Mouse (Mus musculus): Measurements from ENCODE around the gene Cdcp2. TPM values are rescaled to one million over a fixed set of nuclear protein-coding genes. Genes with fewer than 3 reads are reported as not detected.

The Cdcp2 gene
- total and polyA plus RNA-seq, 3 experiments = 6.9 to 16.9 (median 13.4) TPM

- H3K4me2 ChIP-seq (ENCODE audit: insufficient read depth, low read depth, poor library complexity, severe bottlenecking) = no peak overlapping the region
- no peak overlapping the region for H3K4me3 ChIP-seq (replicated peaks in 1 of 3; ENCODE audit: low read depth in 2 of 3, low read length in 2 of 3, poor library complexity in 1 of 3)
- H3K27me3 ChIP-seq (replicated peaks) = no peaks in the 10 kb centered on the region
- no peaks in the 10 kb centered on the region for H3K9me3 ChIP-seq (replicated peaks; ENCODE audit: low read length)
- in situ Hi-C loops (cut with MboI; ENCODE audit: low pct_ligation_motif_present, low pct_unique_long_range_greater_than_20kb, low sequenced_read_pairs) (no loop called here), dilution Hi-C loops (cut with MboI; ENCODE audit: extremely low pct_ligation_motif_present, extremely low pct_unique_long_range_greater_than_20kb, low sequenced_read_pairs) (no loop called here)
- no peak overlapping the region for H3K27ac ChIP-seq (ENCODE audit: insufficient read depth, low read depth)
- H3K79me2 ChIP-seq (replicated peaks; ENCODE audit: control insufficient read depth, extremely low read depth, insufficient read depth, poor library complexity, severe bottlenecking) = no peaks in the 10 kb centered on the region
- no peak for DNase-seq (ENCODE audit: extremely low read depth)
- no peak overlapping the region for H3K9ac ChIP-seq (ENCODE audit: insufficient read depth, low read depth)
- H3K4me1 ChIP-seq (ENCODE audit: control insufficient read depth in 1 of 2, insufficient read depth in 2 of 2) = peaks cover 0 to 11% of the 10 kb centered on the region in 2 experiments; a peak in 1 of 4 replicates
- TF ChIP-seq RCOR1 (conservative IDR thresholded peaks at IDR 0.05; ENCODE audit: low read depth, low read length) (no peak), SMC3 (IDR thresholded peaks at IDR 0.05; ENCODE audit: low read depth, low read length) (no peak), KAT2A (IDR thresholded peaks at IDR 0.05; ENCODE audit: insufficient replicate concordance, low read length) (no peak), PAX5 (IDR thresholded peaks at IDR 0.05; ENCODE audit: low read length) (no peak), CTCF (conservative IDR thresholded peaks at IDR 0.05 in 1 of 2, IDR thresholded peaks at IDR 0.05 in 1 of 2; ENCODE audit: low read depth in 2 of 2, low read length in 2 of 2) (no peak), TBP (conservative IDR thresholded peaks at IDR 0.05; ENCODE audit: low read depth, low read length) (no peak), MAZ (IDR thresholded peaks at IDR 0.05; ENCODE audit: low read depth, low read length) (no peak), HCFC1 (IDR thresholded peaks at IDR 0.05; ENCODE audit: low read depth, low read length) (no peak), UBTF (IDR thresholded peaks at IDR 0.05; ENCODE audit: low read depth, low read length) (no peak), SIN3A (IDR thresholded peaks at IDR 0.05; ENCODE audit: low read length) (no peak)
- H3K36me3 ChIP-seq (replicated peaks in 1 of 2; ENCODE audit: control insufficient read depth in 1 of 2, insufficient read depth in 1 of 2, low read length in 1 of 2) = peaks cover 7 to 64% of the 10 kb centered on the region in 2 experiments
Observed at GRCm38 (mm10) chr4:107082185-107082584, 14.5 kb upstream of the Cdcp2 start.

- peaks cover 0 to 14% of the 10 kb centered on the region in 2 experiments; a peak in 1 of 4 replicates for H3K4me1 ChIP-seq (ENCODE audit: control insufficient read depth in 1 of 2, insufficient read depth in 2 of 2)
- no peak overlapping the region for H3K27ac ChIP-seq (ENCODE audit: insufficient read depth, low read depth)
- H3K4me2 ChIP-seq (ENCODE audit: insufficient read depth, low read depth, poor library complexity, severe bottlenecking) = no peak overlapping the region
- peaks cover 7 to 55% of the 10 kb centered on the region in 2 experiments for H3K36me3 ChIP-seq (replicated peaks in 1 of 2; ENCODE audit: control insufficient read depth in 1 of 2, insufficient read depth in 1 of 2, low read length in 1 of 2)
- no peak overlapping the region for H3K9ac ChIP-seq (ENCODE audit: insufficient read depth, low read depth)
- H3K27me3 ChIP-seq (replicated peaks) = no peaks in the 10 kb centered on the region
- no peaks in the 10 kb centered on the region for H3K9me3 ChIP-seq (replicated peaks; ENCODE audit: low read length)
- in situ Hi-C loops (cut with MboI; ENCODE audit: low pct_ligation_motif_present, low pct_unique_long_range_greater_than_20kb, low sequenced_read_pairs) (no loop called here), dilution Hi-C loops (cut with MboI; ENCODE audit: extremely low pct_ligation_motif_present, extremely low pct_unique_long_range_greater_than_20kb, low sequenced_read_pairs) (no loop called here)
- DNase-seq (ENCODE audit: extremely low read depth) = no peak
- H3K79me2 ChIP-seq (replicated peaks; ENCODE audit: control insufficient read depth, extremely low read depth, insufficient read depth, poor library complexity, severe bottlenecking) = no peaks in the 10 kb centered on the region
- no peak for TF ChIP-seq ELF1 (IDR thresholded peaks at IDR 0.05; ENCODE audit: low read depth, low read length)
- no peak for TF ChIP-seq MAZ (IDR thresholded peaks at IDR 0.05; ENCODE audit: low read depth, low read length)
- TF ChIP-seq JUND (conservative IDR thresholded peaks at IDR 0.05; ENCODE audit: low read depth, low read length) = no peak
- no peak for TF ChIP-seq ZMIZ1 (IDR thresholded peaks at IDR 0.05; ENCODE audit: low read depth, low read length)
- no peak for TF ChIP-seq RAD21 (IDR thresholded peaks at IDR 0.05; ENCODE audit: low read depth, low read length)
- no peak for TF ChIP-seq MEF2A (IDR thresholded peaks at IDR 0.05; ENCODE audit: borderline replicate concordance, low read depth, low read length)
- no peak for TF ChIP-seq ZC3H11A (IDR thresholded peaks at IDR 0.05; ENCODE audit: low read depth, low read length)
- no peak for TF ChIP-seq TBP (conservative IDR thresholded peaks at IDR 0.05; ENCODE audit: low read depth, low read length)
- no peak for TF ChIP-seq MXI1 (IDR thresholded peaks at IDR 0.05; ENCODE audit: low read depth, low read length)
- H3K4me3 ChIP-seq (replicated peaks in 1 of 3; ENCODE audit: low read depth in 2 of 3, low read length in 2 of 3, poor library complexity in 1 of 3) = no peak overlapping the region
Observed at GRCm38 (mm10) chr4:107083126-107083525, 13.6 kb upstream of the Cdcp2 start.
